ENCODE assay signal across 21 mouse cellular contexts in genomic region chr5:66486028-66486427, GRCm38 (mm10).
DNase-seq lines count a peak whose midpoint lies in the region; ATAC-seq and TF ChIP-seq lines count a peak whose summit lies in the region.
"Had no signal": no experiment of that assay in that cellular context is flagged by ENCODE, and none has a peak within 500 bp of the region (broad histone marks: within the 10 kb centered on the region; RNA-seq: fewer than 3 reads in every experiment).

No protein-coding gene starts in this region.

- DNase-seq in forebrain, embryonic 11.5 days (ENCODE audit: low spot score): no peak
- no peak for DNase-seq in forebrain, postnatal 0 days
- DNase-seq in mesoderm, embryonic 11.5 days (ENCODE audit: low read depth, low spot score): peak; percentile 32
- DNase-seq in left cerebral cortex, postnatal 10 days (ENCODE audit: extremely low spot score in 1 of 2, low spot score in 2 of 2): no peak
- DNase-seq: adrenal gland, postnatal 25 days; cerebellum, adult 11-12 months; cerebellum, postnatal 14 days; kidney, adult 2 months; kidney, postnatal 25 days; layer of hippocampus, adult 9-11 months; right cerebral cortex, postnatal 4 days; thymus, adult 2 months had no signal

- H3K27ac ChIP-seq in forebrain, embryonic 12.5 days: 0 out of 2 replicates have a peak overlapping the region, but pooled peaks have one; percentile 47
- no peak overlapping the region for H3K27ac ChIP-seq in forebrain, embryonic 11.5 days (ENCODE audit: low read depth, low read length)
- 0 out of 2 replicates have a peak overlapping the region, but pooled peaks have one; percentile 5 for H3K27ac ChIP-seq in kidney, embryonic 15.5 days
- no peak overlapping the region for H3K27ac ChIP-seq in kidney, embryonic 16.5 days (ENCODE audit: low read length)
- H3K27ac ChIP-seq in forebrain, postnatal 0 days (ENCODE audit: low read depth, low read length): no peak overlapping the region
- H3K27ac ChIP-seq: heart, embryonic 15.5 days; liver, embryonic 15.5 days; midbrain, embryonic 13.5 days had no signal

- no peaks in the 10 kb centered on the region for H3K36me3 ChIP-seq in forebrain, embryonic 12.5 days (replicated peaks)
- no peaks in the 10 kb centered on the region for H3K36me3 ChIP-seq in forebrain, embryonic 11.5 days (ENCODE audit: control insufficient read depth, insufficient read depth, low read length)
- H3K36me3 ChIP-seq in kidney, embryonic 15.5 days: peaks cover 19% of the 10 kb centered on the region
- 0 out of 2 replicates have a peak, but pooled peaks cover 2% of the 10 kb centered on the region for H3K36me3 ChIP-seq in kidney, embryonic 16.5 days (ENCODE audit: insufficient read depth, low read length)
- no peaks in the 10 kb centered on the region for H3K36me3 ChIP-seq in forebrain, postnatal 0 days (ENCODE audit: insufficient read depth)
- H3K36me3 ChIP-seq: G1E; heart, embryonic 15.5 days; liver, embryonic 15.5 days had no signal

- H3K4me3 ChIP-seq in forebrain, embryonic 12.5 days (replicated peaks): no peak overlapping the region
- no peak overlapping the region for H3K4me3 ChIP-seq in forebrain, embryonic 11.5 days (ENCODE audit: low read depth, low read length)
- no peak overlapping the region for H3K4me3 ChIP-seq in kidney, embryonic 15.5 days (replicated peaks)
- no peak overlapping the region for H3K4me3 ChIP-seq in kidney, embryonic 16.5 days (ENCODE audit: low read length)
- H3K4me3 ChIP-seq in forebrain, postnatal 0 days (ENCODE audit: low read depth, low read length): no peak overlapping the region
- H3K4me3 ChIP-seq: heart, embryonic 15.5 days; liver, embryonic 15.5 days; midbrain, embryonic 13.5 days; myocyte had no signal

- H3K9me3 ChIP-seq in forebrain, embryonic 12.5 days: no peaks in the 10 kb centered on the region
- no peaks in the 10 kb centered on the region for H3K9me3 ChIP-seq in forebrain, embryonic 11.5 days (ENCODE audit: control insufficient read depth, low read length)
- no peaks in the 10 kb centered on the region for H3K9me3 ChIP-seq in kidney, embryonic 15.5 days (replicated peaks)
- no peaks in the 10 kb centered on the region for H3K9me3 ChIP-seq in kidney, embryonic 16.5 days (ENCODE audit: low read length)
- H3K9me3 ChIP-seq in forebrain, postnatal 0 days (ENCODE audit: low read length): no peaks in the 10 kb centered on the region
- H3K9me3 ChIP-seq: heart, embryonic 15.5 days; liver, embryonic 15.5 days; midbrain, embryonic 13.5 days had no signal

- no peak for ATAC-seq in forebrain, embryonic 12.5 days (ENCODE audit: low FRiP score)
- ATAC-seq in forebrain, embryonic 11.5 days (replicated peaks; ENCODE audit: low FRiP score): no peak
- no peak for ATAC-seq in kidney, embryonic 15.5 days (replicated peaks; ENCODE audit: low FRiP score)
- no peak for ATAC-seq in kidney, embryonic 16.5 days (ENCODE audit: low FRiP score, low TSS enrichment)
- peak; percentile 56 for ATAC-seq in forebrain, postnatal 0 days
- no peak for ATAC-seq in frontal cortex, adult (ENCODE audit: low TSS enrichment)
- ATAC-seq: midbrain, embryonic 13.5 days had no signal

- no peak overlapping the region for H3K9ac ChIP-seq in forebrain, embryonic 12.5 days
- H3K9ac ChIP-seq in forebrain, embryonic 11.5 days (ENCODE audit: low read length): no peak overlapping the region
- H3K9ac ChIP-seq in kidney, embryonic 15.5 days: no peak overlapping the region
- no peak overlapping the region for H3K9ac ChIP-seq in kidney, embryonic 16.5 days (replicated peaks; ENCODE audit: low read length)
- no peak overlapping the region for H3K9ac ChIP-seq in forebrain, postnatal 0 days
- H3K9ac ChIP-seq: heart, embryonic 15.5 days; liver, embryonic 15.5 days; midbrain, embryonic 13.5 days had no signal

- H3K4me2 ChIP-seq in forebrain, embryonic 12.5 days: no peak overlapping the region
- no peak overlapping the region for H3K4me2 ChIP-seq in forebrain, embryonic 11.5 days (ENCODE audit: low read depth, low read length, severe bottlenecking)
- H3K4me2 ChIP-seq in kidney, embryonic 15.5 days: no peak overlapping the region
- no peak overlapping the region for H3K4me2 ChIP-seq in kidney, embryonic 16.5 days (replicated peaks; ENCODE audit: low read depth, low read length)
- no peak overlapping the region for H3K4me2 ChIP-seq in forebrain, postnatal 0 days (ENCODE audit: low read depth)
- H3K4me2 ChIP-seq: heart, embryonic 15.5 days; liver, embryonic 15.5 days; midbrain, embryonic 13.5 days had no signal

- no peaks in the 10 kb centered on the region for H3K27me3 ChIP-seq in forebrain, embryonic 12.5 days
- H3K27me3 ChIP-seq in forebrain, embryonic 11.5 days (ENCODE audit: control insufficient read depth, insufficient read depth, low read length): no peaks in the 10 kb centered on the region
- peaks cover 25% of the 10 kb centered on the region for H3K27me3 ChIP-seq in kidney, embryonic 15.5 days
- 0 out of 2 replicates have a peak, but pooled peaks cover 8% of the 10 kb centered on the region for H3K27me3 ChIP-seq in kidney, embryonic 16.5 days (ENCODE audit: insufficient read depth, low read length)
- H3K27me3 ChIP-seq in forebrain, postnatal 0 days (ENCODE audit: insufficient read depth, low read length): no peaks in the 10 kb centered on the region
- H3K27me3 ChIP-seq: heart, embryonic 15.5 days; liver, embryonic 15.5 days; midbrain, embryonic 13.5 days had no signal

- WGBS in forebrain, embryonic 12.5 days: 55% methylated on average over 7 of the region's 7 CpGs
- 61% methylated on average over 7 of the region's 7 CpGs for WGBS in forebrain, embryonic 11.5 days
- 49% methylated on average over 7 of the region's 7 CpGs for WGBS in kidney, embryonic 15.5 days
- WGBS in kidney, embryonic 16.5 days: 56% methylated on average over 7 of the region's 7 CpGs
- WGBS in forebrain, postnatal 0 days: 44% methylated on average over 7 of the region's 7 CpGs

- intact Hi-C loops in left cerebral cortex, postnatal 10 days (cut with DNase I): no loop called here

- TF ChIP-seq CTCF in forebrain, postnatal 0 days (IDR thresholded peaks at IDR 0.05; ENCODE audit: low read depth): no peak

- H3K4me1 ChIP-seq in forebrain, embryonic 12.5 days: peaks cover 13% of the 10 kb centered on the region
- peaks cover 2% of the 10 kb centered on the region; the same call in 1 of the 2 replicates for H3K4me1 ChIP-seq in forebrain, embryonic 11.5 days (replicated peaks; ENCODE audit: control insufficient read depth, insufficient read depth, low read length)
- H3K4me1 ChIP-seq in kidney, embryonic 15.5 days: peaks cover 28% of the 10 kb centered on the region
- peaks cover 13% of the 10 kb centered on the region; the same call in 1 of the 2 replicates for H3K4me1 ChIP-seq in kidney, embryonic 16.5 days (ENCODE audit: insufficient read depth, low read length)
- peaks cover 14% of the 10 kb centered on the region; the same call in 1 of the 2 replicates for H3K4me1 ChIP-seq in forebrain, postnatal 0 days (ENCODE audit: insufficient read depth)
- H3K4me1 ChIP-seq: liver, embryonic 15.5 days had no signal

Comparison
In these comparisons a context has a peak if more than half of its experiments do, and no peak if none do; other contexts are left out.
1. H3K27ac ChIP-seq: peak in forebrain, embryonic 12.5 days (single experiment) and kidney, embryonic 15.5 days (single experiment); none in forebrain, embryonic 11.5 days (single experiment), kidney, embryonic 16.5 days (single experiment) and forebrain, postnatal 0 days (single experiment).